Mouse (Mus musculus) erythroblast, embryonic 14.5 days (primary cell): ENCODE results near the gene Tppp.

Experiments
- GATA1 ChIP-seq: IDR thresholded peaks from 2 replicates; pipeline ENCODE4 v1.6.1; 2012; ENCODE audit warnings: low read length, inconsistent platforms, mixed read lengths
- TAL1 ChIP-seq: IDR thresholded peaks from 3 replicates; pipeline ENCODE4 v1.6.1; 2012; ENCODE audit warnings: low read length, inconsistent platforms, mixed read lengths

GRCm38 (mm10) chr13:73996456-73996855, 12.8 kb upstream of the Tppp start:
- TF ChIP-seq GATA1 (no peak), TAL1 (no peak)
